8 mouse cellular contexts compared by ENCODE assay signal in the genomic region with DNA sequence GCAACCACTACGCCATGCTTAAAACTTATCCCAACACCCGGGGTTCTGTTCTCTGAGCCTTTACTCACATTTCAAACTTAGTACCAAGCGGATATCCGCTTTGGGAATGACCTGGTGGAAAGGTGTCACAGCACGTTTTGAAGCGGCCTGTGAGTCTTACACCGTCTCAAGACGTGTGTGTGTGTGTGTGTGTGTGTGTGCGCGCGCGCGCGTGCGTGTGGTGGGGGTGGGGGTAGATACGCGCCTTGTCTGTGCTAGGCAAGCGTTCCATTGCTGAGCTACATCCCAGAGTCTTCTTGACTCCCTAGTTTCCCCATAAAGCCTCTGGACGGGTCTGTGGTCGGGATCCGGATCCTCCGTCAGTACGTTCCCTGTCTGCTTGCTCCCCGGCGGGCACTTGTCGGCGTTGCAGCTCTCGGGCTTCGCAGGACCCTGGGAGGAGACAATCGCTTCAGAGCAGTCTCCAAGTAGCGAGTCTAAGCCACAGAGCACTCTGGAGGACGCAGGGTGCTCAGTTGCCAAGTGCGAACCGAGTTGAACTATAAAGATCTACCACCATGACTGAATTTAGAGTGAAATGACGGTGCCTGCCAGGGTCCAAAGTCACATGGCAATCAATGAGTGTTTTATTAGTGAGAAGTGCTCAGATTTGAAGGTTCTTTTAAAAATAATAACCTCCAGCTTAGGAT. TPM values are rescaled to one million over a fixed set of nuclear protein-coding genes. Genes with fewer than 3 reads are reported as not detected.
DNase-seq lines count a peak whose midpoint lies in the region; ATAC-seq and TF ChIP-seq lines count a peak whose summit lies in the region.

No protein-coding gene starts in this region.

- under 1% methylated on average over 35 of the region's 35 CpGs for WGBS in intestine, embryonic 14.5 days
- under 1% methylated on average over 35 of the region's 35 CpGs for WGBS in limb, embryonic 14.5 days
- WGBS in midbrain, embryonic 13.5 days = under 1% methylated on average over 35 of the region's 35 CpGs

- H3K36me3 ChIP-seq in intestine, embryonic 14.5 days (ENCODE audit: control insufficient read depth, insufficient read depth, low read length) = peaks cover 28% of the 10 kb centered on the region
- H3K36me3 ChIP-seq in limb, embryonic 14.5 days (ENCODE audit: control insufficient read depth, insufficient read depth, low read length) = peaks cover 27% of the 10 kb centered on the region
- peaks cover 23% of the 10 kb centered on the region for H3K36me3 ChIP-seq in midbrain, embryonic 13.5 days

- peak overlapping the region; percentile 66 for H3K4me2 ChIP-seq in intestine, embryonic 14.5 days (ENCODE audit: low read length)
- H3K4me2 ChIP-seq in limb, embryonic 14.5 days (replicated peaks; ENCODE audit: low read depth, low read length, severe bottlenecking) = peak overlapping the region; percentile 94
- peak overlapping the region; percentile 95 for H3K4me2 ChIP-seq in midbrain, embryonic 13.5 days (replicated peaks)

- peaks cover 30% of the 10 kb centered on the region for H3K4me1 ChIP-seq in intestine, embryonic 14.5 days (replicated peaks; ENCODE audit: control insufficient read depth, insufficient read depth, low read length)
- H3K4me1 ChIP-seq in limb, embryonic 14.5 days (ENCODE audit: control insufficient read depth, insufficient read depth, low read length) = peaks cover 20% of the 10 kb centered on the region
- peaks cover 41% of the 10 kb centered on the region for H3K4me1 ChIP-seq in midbrain, embryonic 13.5 days (replicated peaks)

- H3K27ac ChIP-seq in left cerebral cortex, adult 2 months = peak overlapping the region; percentile 100
- peak overlapping the region; percentile 100 for H3K27ac ChIP-seq in intestine, embryonic 14.5 days (ENCODE audit: low read depth)
- peak overlapping the region; percentile 100 for H3K27ac ChIP-seq in limb, embryonic 14.5 days (replicated peaks; ENCODE audit: low read depth, low read length)
- peak overlapping the region; percentile 99 for H3K27ac ChIP-seq in midbrain, embryonic 13.5 days

- DNase-seq in left cerebral cortex, adult 2 months (ENCODE audit: extremely low spot score in 1 of 2, low spot score in 2 of 2) = peak; percentile 42 to 46
- DNase-seq in left cerebral cortex, adult 11 months (ENCODE audit: low spot score) = no peak
- DNase-seq in cerebellum, adult 18-20 months = peak; percentile 54 to 68
- peak; percentile 57 for DNase-seq in gastrocnemius, adult 18-20 months (ENCODE audit: low spot score)
- DNase-seq in intestine, embryonic 14.5 days (ENCODE audit: low spot score) = peak; percentile 87
- DNase-seq in limb, embryonic 14.5 days (ENCODE audit: low spot score) = peak; percentile 55
- peak; percentile 35 for DNase-seq in telencephalon, adult 2 months (ENCODE audit: low read depth, low spot score)

- TF ChIP-seq CTCF in left cerebral cortex, adult 2 months (IDR thresholded peaks at IDR 0.05) = no peak; the same call in 1 of the 2 replicates

- ATAC-seq in intestine, embryonic 14.5 days (replicated peaks; ENCODE audit: low FRiP score, low TSS enrichment, low read depth) = peak; percentile 19
- ATAC-seq in limb, embryonic 14.5 days (ENCODE audit: low FRiP score, low read depth) = peak; percentile 1; the same call in 1 of the 2 replicates
- peak; percentile 28 for ATAC-seq in midbrain, embryonic 13.5 days

- H3K27me3 ChIP-seq in intestine, embryonic 14.5 days (replicated peaks; ENCODE audit: control insufficient read depth, insufficient read depth, low read length) = no peaks in the 10 kb centered on the region
- no peaks in the 10 kb centered on the region for H3K27me3 ChIP-seq in limb, embryonic 14.5 days (ENCODE audit: control insufficient read depth, insufficient read depth, low read length)
- H3K27me3 ChIP-seq in midbrain, embryonic 13.5 days = no peaks in the 10 kb centered on the region

- no peak for TF ChIP-seq POLR2A in limb, embryonic 14.5 days (IDR thresholded peaks at IDR 0.05; ENCODE audit: borderline replicate concordance, extremely low read depth, insufficient read depth, insufficient read length)

- H3K4me3 ChIP-seq in left cerebral cortex, adult 2 months = peak overlapping the region; percentile 93
- peak overlapping the region; percentile 84 for H3K4me3 ChIP-seq in intestine, embryonic 14.5 days (ENCODE audit: low read depth, low read length)
- H3K4me3 ChIP-seq in limb, embryonic 14.5 days (replicated peaks; ENCODE audit: low read length) = peak overlapping the region; percentile 69
- peak overlapping the region; percentile 81 for H3K4me3 ChIP-seq in midbrain, embryonic 13.5 days (replicated peaks)

- intact Hi-C loops in left cerebral cortex, adult 2 months (cut with DNase I) = loop anchor here (1.0 kb wide), 1 partner anchor 16 kb away; the partner anchor contains the start of gene Ech1

- H3K9me3 ChIP-seq in intestine, embryonic 14.5 days (ENCODE audit: control insufficient read depth, low read length) = no peaks in the 10 kb centered on the region
- H3K9me3 ChIP-seq in limb, embryonic 14.5 days (ENCODE audit: control insufficient read depth, low read length) = no peaks in the 10 kb centered on the region
- no peaks in the 10 kb centered on the region for H3K9me3 ChIP-seq in midbrain, embryonic 13.5 days

- H3K9ac ChIP-seq in intestine, embryonic 14.5 days (ENCODE audit: low read length) = peak overlapping the region; percentile 94
- H3K9ac ChIP-seq in limb, embryonic 14.5 days (ENCODE audit: low read depth, low read length, severe bottlenecking) = peak overlapping the region; percentile 88
- peak overlapping the region; percentile 87 for H3K9ac ChIP-seq in midbrain, embryonic 13.5 days (replicated peaks)

RNA-seq across cellular contexts. Expression of gene Hnrnpl, which starts 1.2 kb away (rescaled TPM):
- 100 to 1,000 TPM; 434 to 438 TPM for total RNA-seq in left cerebral cortex, adult 2 months (2021)
- 100 to 1,000 TPM; 110 to 131 TPM for total RNA-seq in gastrocnemius, adult 18-20 months (2021)
- 232 and 241 TPM in 2 replicates for polyA plus RNA-seq in intestine, embryonic 14.5 days (2014; fragmentation: Nextera tagmentation; extraction: Ambion mirVana)
- polyA plus RNA-seq in limb, embryonic 14.5 days (2012; rRNA removed) = 525 and 571 TPM in 2 replicates
- polyA plus RNA-seq in limb, embryonic 14.5 days (2014; fragmentation: Nextera tagmentation; extraction: Ambion mirVana) = 208 and 225 TPM in 2 replicates
- polyA plus RNA-seq in midbrain, embryonic 13.5 days (2015; fragmentation: Nextera tagmentation; extraction: Ambion mirVana) = 238 and 239 TPM in 2 replicates

RNA-seq across cellular contexts. Expression of gene Ech1, which starts 15.5 kb away (rescaled TPM):
- total RNA-seq in left cerebral cortex, adult 2 months (2021) = 10 to 100 TPM; 46.3 to 49.8 TPM
- 100 to 1,000 TPM; 227 to 344 TPM for total RNA-seq in gastrocnemius, adult 18-20 months (2021)
- 188 and 194 TPM in 2 replicates for polyA plus RNA-seq in intestine, embryonic 14.5 days (2014; fragmentation: Nextera tagmentation; extraction: Ambion mirVana)
- polyA plus RNA-seq in limb, embryonic 14.5 days (2012; rRNA removed) = 165 and 172 TPM in 2 replicates
- polyA plus RNA-seq in limb, embryonic 14.5 days (2014; fragmentation: Nextera tagmentation; extraction: Ambion mirVana) = 176 and 200 TPM in 2 replicates
- polyA plus RNA-seq in midbrain, embryonic 13.5 days (2015; fragmentation: Nextera tagmentation; extraction: Ambion mirVana) = 69.4 and 71.6 TPM in 2 replicates

RNA-seq across cellular contexts. Expression of gene Rinl, which starts 20.8 kb away (rescaled TPM):
- 1 to 10 TPM; 2.7 to 3.1 TPM for total RNA-seq in left cerebral cortex, adult 2 months (2021)
- under 1 TPM; 0.45 to 0.46 TPM for total RNA-seq in gastrocnemius, adult 18-20 months (2021)
- 3.5 and 4.3 TPM in 2 replicates for polyA plus RNA-seq in intestine, embryonic 14.5 days (2014; fragmentation: Nextera tagmentation; extraction: Ambion mirVana)
- polyA plus RNA-seq in limb, embryonic 14.5 days (2012; rRNA removed) = 2.3 and 2.5 TPM in 2 replicates
- polyA plus RNA-seq in limb, embryonic 14.5 days (2014; fragmentation: Nextera tagmentation; extraction: Ambion mirVana) = 2.6 and 2.8 TPM in 2 replicates
- 1.9 and 2.3 TPM in 2 replicates for polyA plus RNA-seq in midbrain, embryonic 13.5 days (2015; fragmentation: Nextera tagmentation; extraction: Ambion mirVana)

RNA-seq across cellular contexts. Expression of gene Lgals4, which starts 24.1 kb away (rescaled TPM):
- total RNA-seq in left cerebral cortex, adult 2 months (2021) = 1 to 10 TPM; 2.6 to 2.9 TPM
- 1 to 10 TPM; 1.7 to 3.9 TPM for total RNA-seq in gastrocnemius, adult 18-20 months (2021)
- 604 and 737 TPM in 2 replicates for polyA plus RNA-seq in intestine, embryonic 14.5 days (2014; fragmentation: Nextera tagmentation; extraction: Ambion mirVana)
- 17.9 and 18.0 TPM in 2 replicates for polyA plus RNA-seq in limb, embryonic 14.5 days (2012; rRNA removed)
- 5.9 and 7.0 TPM in 2 replicates for polyA plus RNA-seq in limb, embryonic 14.5 days (2014; fragmentation: Nextera tagmentation; extraction: Ambion mirVana)
- polyA plus RNA-seq in midbrain, embryonic 13.5 days (2015; fragmentation: Nextera tagmentation; extraction: Ambion mirVana) = 4.5 and 5.8 TPM in 2 replicates

RNA-seq across cellular contexts. Expression of gene Nfkbib, which starts 42.2 kb away (rescaled TPM):
- 10 to 100 TPM; 34.8 to 36.8 TPM for total RNA-seq in left cerebral cortex, adult 2 months (2021)
- 10 to 100 TPM; 33.2 to 34.9 TPM for total RNA-seq in gastrocnemius, adult 18-20 months (2021)
- polyA plus RNA-seq in intestine, embryonic 14.5 days (2014; fragmentation: Nextera tagmentation; extraction: Ambion mirVana) = 38.7 and 41.8 TPM in 2 replicates
- 27.4 and 31.0 TPM in 2 replicates for polyA plus RNA-seq in limb, embryonic 14.5 days (2012; rRNA removed)
- polyA plus RNA-seq in limb, embryonic 14.5 days (2014; fragmentation: Nextera tagmentation; extraction: Ambion mirVana) = 37.4 and 41.9 TPM in 2 replicates
- polyA plus RNA-seq in midbrain, embryonic 13.5 days (2015; fragmentation: Nextera tagmentation; extraction: Ambion mirVana) = 52.7 and 56.7 TPM in 2 replicates
